Mouse (Mus musculus) CH12.LX (cell line): ENCODE measurements around the gene Bloc1s6. TPM values are rescaled to one million over a fixed set of nuclear protein-coding genes. Genes with fewer than 3 reads are reported as not detected.

ENCODE experiments used
- DNase-seq: peaks from one replicate; pipeline ENCODE4 v3.0.0-alpha.2; 2013; ENCODE audit errors: extremely low read depth
- H3K27ac ChIP-seq: 2 replicates; pipeline ENCODE4 v1.5.1; 2012; ENCODE audit warnings: low read depth, mild to moderate bottlenecking, control low read depth, moderate library complexity; ENCODE audit not compliant: insufficient read depth
- H3K27me3 ChIP-seq: replicated peaks from 2 replicates; pipeline ENCODE3; 2012; ENCODE audit warnings: inconsistent platforms
- H3K36me3 ChIP-seq, 2 experiments: replicated peaks in 1 of 2; 2 replicates each; pipeline versions ENCODE3 to v1.6.1; 2012; ENCODE audit warnings: inconsistent platforms in 1 of 2, low read length in 1 of 2, mild to moderate bottlenecking in 1 of 2, mixed read lengths in 1 of 2, moderate library complexity in 1 of 2; ENCODE audit not compliant: control insufficient read depth in 1 of 2, insufficient read depth in 1 of 2
- H3K4me1 ChIP-seq, 2 experiments: 2 replicates each; pipeline ENCODE4 v1.6.1; 2012; ENCODE audit warnings: inconsistent platforms in 1 of 2, moderate library complexity in 1 of 2; ENCODE audit not compliant: insufficient read depth in 2 of 2, control insufficient read depth in 1 of 2
- H3K4me2 ChIP-seq: 2 replicates; pipeline ENCODE4 v1.6.1; 2012; ENCODE audit warnings: low read depth, mild to moderate bottlenecking, control low read depth; ENCODE audit not compliant: poor library complexity, insufficient read depth, severe bottlenecking
- H3K4me3 ChIP-seq, 3 experiments: fragments of 150-350 bp in 1 of 3; sonication (generic) in 1 of 3; replicated peaks in 1 of 3; 2 replicates each; pipeline versions ENCODE3 to v1.5.1; 2011 to 2012; ENCODE audit warnings: low read depth in 2 of 3, low read length in 2 of 3, mild to moderate bottlenecking in 2 of 3, moderate library complexity in 2 of 3, control low read depth in 1 of 3, improper control_type of control experiment in 1 of 3, inconsistent platforms in 1 of 3, mixed read lengths in 1 of 3; ENCODE audit not compliant: poor library complexity in 1 of 3
- H3K79me2 ChIP-seq: replicated peaks from 2 replicates; pipeline ENCODE4 v1.6.1; 2012; ENCODE audit warnings: mild to moderate bottlenecking, moderate library complexity; ENCODE audit not compliant: control insufficient read depth, poor library complexity, insufficient read depth, severe bottlenecking; ENCODE audit errors: extremely low read depth
- H3K9ac ChIP-seq: 2 replicates; pipeline ENCODE4 v1.6.1; 2012; ENCODE audit warnings: low read depth, mild to moderate bottlenecking, control low read depth, moderate library complexity; ENCODE audit not compliant: insufficient read depth
- H3K9me3 ChIP-seq: replicated peaks from 2 replicates; pipeline ENCODE3; 2012; ENCODE audit warnings: low read length, inconsistent platforms, mixed read lengths
- BHLHE40 ChIP-seq: IDR thresholded peaks from 2 replicates; pipeline ENCODE4 v1.6.1; 2011; ENCODE audit warnings: mild to moderate bottlenecking, low read depth, low read length, improper control_type of control experiment
- CHD1 ChIP-seq: IDR thresholded peaks from 2 replicates; pipeline ENCODE4 v1.6.1; 2012; ENCODE audit warnings: low read depth, low read length, improper control_type of control experiment, inconsistent platforms
- CHD2 ChIP-seq: IDR thresholded peaks from 2 replicates; pipeline ENCODE4 v1.6.1; 2011; ENCODE audit warnings: low read length, improper control_type of control experiment
- CTCF ChIP-seq, 2 experiments: IDR thresholded peaks in 1 of 2; conservative IDR thresholded peaks in 1 of 2; 2 replicates each; pipeline ENCODE4 v1.5.1; 2011 to 2012; ENCODE audit warnings: low read depth in 2 of 2, low read length in 2 of 2, improper control_type of control experiment in 1 of 2, inconsistent platforms in 1 of 2, mild to moderate bottlenecking in 1 of 2, moderate library complexity in 1 of 2
- ELF1 ChIP-seq: IDR thresholded peaks from 2 replicates; pipeline ENCODE4 v1.6.1; 2014; ENCODE audit warnings: low read depth, mild to moderate bottlenecking, inconsistent platforms, low read length, improper control_type of control experiment
- EP300 ChIP-seq: IDR thresholded peaks from 2 replicates; pipeline ENCODE4 v1.6.1; 2011; ENCODE audit warnings: low read length, improper control_type of control experiment
- ETS1 ChIP-seq: conservative IDR thresholded peaks from 2 replicates; pipeline ENCODE4 v1.6.1; 2012; ENCODE audit warnings: low read depth, mild to moderate bottlenecking, inconsistent platforms, low read length, improper control_type of control experiment, moderate library complexity
- GABPA ChIP-seq: IDR thresholded peaks from 2 replicates; pipeline ENCODE4 v1.6.1; 2012; ENCODE audit warnings: low read depth, low read length, improper control_type of control experiment, inconsistent platforms; ENCODE audit not compliant: insufficient replicate concordance
- HCFC1 ChIP-seq: IDR thresholded peaks from 2 replicates; pipeline ENCODE4 v1.6.1; 2012; ENCODE audit warnings: low read depth, mild to moderate bottlenecking, inconsistent platforms, low read length, improper control_type of control experiment
- JUN ChIP-seq: IDR thresholded peaks from 2 replicates; pipeline ENCODE4 v1.6.1; 2011; ENCODE audit warnings: low read depth, mild to moderate bottlenecking, low read length, improper control_type of control experiment, moderate library complexity; ENCODE audit not compliant: insufficient read depth
- JUND ChIP-seq: conservative IDR thresholded peaks from 2 replicates; pipeline ENCODE4 v1.6.1; 2011; ENCODE audit warnings: low read depth, low read length, improper control_type of control experiment
- KAT2A ChIP-seq: IDR thresholded peaks from 2 replicates; pipeline ENCODE4 v1.6.1; 2012; ENCODE audit warnings: low read length, improper control_type of control experiment, inconsistent platforms; ENCODE audit not compliant: insufficient replicate concordance
- MAFK ChIP-seq: IDR thresholded peaks from 2 replicates; pipeline ENCODE4 v1.6.1; 2011; ENCODE audit warnings: low read length, improper control_type of control experiment; ENCODE audit not compliant: insufficient replicate concordance
- MAX ChIP-seq: IDR thresholded peaks from 2 replicates; pipeline ENCODE4 v1.6.1; 2011; ENCODE audit warnings: low read length, improper control_type of control experiment
- MAZ ChIP-seq: IDR thresholded peaks from 2 replicates; pipeline ENCODE4 v1.6.1; 2012; ENCODE audit warnings: low read depth, mild to moderate bottlenecking, inconsistent platforms, low read length, improper control_type of control experiment, moderate library complexity
- MEF2A ChIP-seq: IDR thresholded peaks from 2 replicates; pipeline ENCODE4 v1.6.1; 2014; ENCODE audit warnings: low read depth, mild to moderate bottlenecking, inconsistent platforms, low read length, improper control_type of control experiment, borderline replicate concordance
- MXI1 ChIP-seq: IDR thresholded peaks from 2 replicates; pipeline ENCODE4 v1.6.1; 2011; ENCODE audit warnings: mild to moderate bottlenecking, low read depth, low read length, improper control_type of control experiment
- MYC ChIP-seq: IDR thresholded peaks from 2 replicates; pipeline ENCODE4 v1.6.1; 2011; ENCODE audit warnings: low read depth, mild to moderate bottlenecking, improper control_type of control experiment, low read length
- NELFE ChIP-seq: IDR thresholded peaks from 2 replicates; pipeline ENCODE4 v1.6.1; 2011; ENCODE audit warnings: low read depth, low read length, improper control_type of control experiment
- NRF1 ChIP-seq: IDR thresholded peaks from 2 replicates; pipeline ENCODE4 v1.6.1; 2014; ENCODE audit warnings: low read depth, mild to moderate bottlenecking, inconsistent platforms, low read length, improper control_type of control experiment, moderate library complexity
- PAX5 ChIP-seq: IDR thresholded peaks from 2 replicates; pipeline ENCODE4 v1.6.1; 2012; ENCODE audit warnings: low read length, inconsistent platforms, mixed read lengths
- POLR2AphosphoS2 ChIP-seq: IDR thresholded peaks from 2 replicates; pipeline ENCODE4 v1.6.1; 2011; ENCODE audit warnings: low read depth, low read length, improper control_type of control experiment
- SMC3 ChIP-seq: IDR thresholded peaks from 2 replicates; pipeline ENCODE4 v1.6.1; 2011; ENCODE audit warnings: low read depth, low read length, improper control_type of control experiment
- TBP ChIP-seq: conservative IDR thresholded peaks from 2 replicates; pipeline ENCODE4 v1.6.1; 2011; ENCODE audit warnings: low read depth, low read length, improper control_type of control experiment
- TCF12 ChIP-seq: IDR thresholded peaks from 2 replicates; pipeline ENCODE4 v1.6.1; 2014; ENCODE audit warnings: low read depth, mild to moderate bottlenecking, inconsistent platforms, low read length, improper control_type of control experiment
- UBTF ChIP-seq: IDR thresholded peaks from 2 replicates; pipeline ENCODE4 v1.6.1; 2012; ENCODE audit warnings: low read depth, mild to moderate bottlenecking, inconsistent platforms, low read length, improper control_type of control experiment, moderate library complexity
- USF2 ChIP-seq: conservative IDR thresholded peaks from 2 replicates; pipeline ENCODE4 v1.6.1; 2011; ENCODE audit warnings: low read depth, low read length, improper control_type of control experiment
- ZC3H11A ChIP-seq: IDR thresholded peaks from 2 replicates; pipeline ENCODE4 v1.6.1; 2012; ENCODE audit warnings: low read depth, mild to moderate bottlenecking, inconsistent platforms, low read length, improper control_type of control experiment
- ZKSCAN1 ChIP-seq: IDR thresholded peaks from 2 replicates; pipeline ENCODE4 v1.6.1; 2012; ENCODE audit warnings: low read depth, inconsistent platforms, low read length, improper control_type of control experiment, borderline replicate concordance
- ZMIZ1 ChIP-seq: IDR thresholded peaks from 2 replicates; pipeline ENCODE4 v1.6.1; 2012; ENCODE audit warnings: low read depth, mild to moderate bottlenecking, inconsistent platforms, low read length, improper control_type of control experiment
- ZNF384 ChIP-seq: IDR thresholded peaks from 2 replicates; pipeline ENCODE4 v1.6.1; 2012; ENCODE audit warnings: low read depth, low read length, improper control_type of control experiment, inconsistent platforms
- dilution Hi-C: fragments of 300-500 bp; cut with MboI; formaldehyde crosslinking; loops from 2 replicates; pipeline ENCODE4 v1.14.3; 2020; ENCODE audit warnings: low sequenced_read_pairs; ENCODE audit not compliant: extremely low pct_unique_long_range_greater_than_20kb, extremely low pct_ligation_motif_present
- in situ Hi-C: fragments of 300-500 bp; cut with MboI; formaldehyde crosslinking; loops from 3 replicates; pipeline ENCODE4 v1.14.3; 2019; ENCODE audit warnings: low sequenced_read_pairs, low pct_ligation_motif_present, low pct_unique_long_range_greater_than_20kb, mixed read lengths
- polyA plus RNA-seq: library from polyadenylated mRNA; unstranded; fragments of >175 nt; gene quantifications from 2 replicates; pipeline ENCODE4 v1.2.1, GENCODE M21; 2012; ENCODE audit warnings: low read depth; ENCODE audit not compliant: insufficient read length
- total RNA-seq, 2 experiments: library from RNA; depleted of rRNA; stranded (reverse); fragments of 300-350 nt in 1 of 2; fragments of >200 nt in 1 of 2; gene quantifications; 2 replicates each; pipeline ENCODE4 v1.2.3; 2012 to 2014

Bloc1s6 gene
- total and polyA plus RNA-seq, 3 experiments, result 25.5 to 60.3 (median 42.0) TPM

DNA sequence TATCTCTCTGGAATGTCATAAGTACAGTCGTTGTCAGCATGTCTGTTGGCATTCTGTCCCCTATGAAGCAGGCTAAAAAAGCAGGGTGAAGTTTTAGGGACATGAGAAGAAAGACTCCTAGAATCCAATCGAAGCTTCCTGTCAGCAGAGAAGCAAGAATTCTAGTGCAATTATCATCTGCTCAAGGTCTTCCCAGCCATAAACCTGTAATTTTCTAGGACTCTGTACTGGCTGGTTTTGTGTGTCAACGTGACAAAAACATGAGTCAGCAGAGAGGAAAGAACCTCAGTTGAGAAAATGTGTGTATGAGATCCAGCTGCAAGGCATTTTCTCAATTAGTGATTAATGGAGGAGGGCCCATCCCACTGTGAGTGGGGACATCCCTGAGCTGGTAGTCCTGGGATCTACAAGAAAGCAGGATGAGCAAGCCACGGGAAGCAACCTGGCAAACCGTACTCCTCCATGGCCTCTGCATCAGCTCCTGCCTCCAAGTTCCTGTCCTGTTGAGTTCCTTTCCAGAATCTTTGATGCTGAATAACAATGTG lies 23.1 kb upstream of the Bloc1s6 start:
- H3K4me2 ChIP-seq, result no peak overlapping the region
- no peaks in the 10 kb centered on the region for H3K36me3 ChIP-seq
- peaks cover 4 to 23% of the 10 kb centered on the region in 2 experiments; a peak in 3 of 4 replicates for H3K4me1 ChIP-seq
- in situ Hi-C loops, result no loop called here
- DNase-seq, result no peak
- no peak overlapping the region for H3K4me3 ChIP-seq
- H3K9me3 ChIP-seq, result no peaks in the 10 kb centered on the region
- no peak overlapping the region for H3K9ac ChIP-seq
- no peak for TF ChIP-seq SMC3
- no peak for TF ChIP-seq ZKSCAN1
- TF ChIP-seq USF2, result no peak
- TF ChIP-seq JUND, result no peak
- TF ChIP-seq BHLHE40, result no peak
- TF ChIP-seq ZMIZ1, result no peak
- no peak for TF ChIP-seq PAX5
- no peak for TF ChIP-seq CTCF (conservative IDR thresholded peaks at IDR 0.05 in 1 of 2, IDR thresholded peaks at IDR 0.05 in 1 of 2; ENCODE audit: low read depth in 2 of 2, low read length in 2 of 2)
- TF ChIP-seq KAT2A, result no peak
- TF ChIP-seq MEF2A, result no peak
- no peak for TF ChIP-seq ELF1
- no peak for TF ChIP-seq MAX
- no peak for TF ChIP-seq MXI1
- no peak for TF ChIP-seq TCF12
- TF ChIP-seq NELFE, result no peak
- TF ChIP-seq GABPA, result no peak
- TF ChIP-seq UBTF, result no peak
- TF ChIP-seq ZC3H11A, result no peak
- TF ChIP-seq MAZ, result no peak
- TF ChIP-seq, all 38 proteins: peak for 0
- H3K27me3 ChIP-seq, result no peaks in the 10 kb centered on the region
- dilution Hi-C loops, result no loop called here
- no peak overlapping the region for H3K27ac ChIP-seq
- no peaks in the 10 kb centered on the region for H3K79me2 ChIP-seq

DNA sequence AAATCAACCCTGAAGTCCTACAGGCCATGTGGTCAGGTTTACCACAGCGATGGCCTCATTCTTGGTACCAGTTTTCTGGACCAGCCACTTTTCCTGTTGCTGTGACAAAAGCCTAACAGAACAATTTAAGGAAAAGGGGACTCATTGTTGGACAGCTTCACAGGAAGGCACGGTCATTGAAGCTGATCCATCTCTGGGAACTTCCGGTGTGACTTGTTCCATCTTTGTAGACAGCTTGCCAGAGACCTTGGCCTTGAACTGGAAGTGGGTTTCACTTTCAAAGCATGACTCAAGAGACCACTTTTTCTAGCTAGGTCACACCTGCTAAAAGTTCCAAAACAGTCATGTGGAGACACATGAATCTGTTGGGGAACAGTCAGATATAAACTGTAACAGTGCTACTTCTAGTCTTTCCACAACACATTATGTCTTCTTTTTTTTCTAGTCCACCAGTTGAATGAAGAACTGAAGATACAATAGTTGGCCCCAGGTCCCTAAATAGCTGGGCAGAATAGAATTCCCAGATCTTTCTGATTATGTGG lies 21.9 kb upstream of the Bloc1s6 start:
- Histone ChIP-seq H3K36me3 (no peaks in the 10 kb centered on the region), H3K4me2 (no peak overlapping the region), H3K27me3 (no peaks in the 10 kb centered on the region), H3K4me3 (no peak overlapping the region), H3K9me3 (no peaks in the 10 kb centered on the region), H3K27ac (no peak overlapping the region), H3K9ac (no peak overlapping the region), H3K79me2 (no peaks in the 10 kb centered on the region), H3K4me1 (peaks cover 7 to 23% of the 10 kb centered on the region in 2 experiments; a peak in 3 of 4 replicates)
- DNase-seq, result peak; percentile 43
- in situ Hi-C loops, result no loop called here
- dilution Hi-C loops, result no loop called here
- no peak for TF ChIP-seq USF2
- TF ChIP-seq ZKSCAN1, result no peak
- TF ChIP-seq HCFC1, result no peak
- no peak for TF ChIP-seq MAZ
- no peak for TF ChIP-seq MXI1
- peak; percentile 54; the same call in 1 of the 2 replicates for TF ChIP-seq MEF2A
- no peak for TF ChIP-seq CHD1
- no peak for TF ChIP-seq NELFE
- peak; percentile 75 for TF ChIP-seq ETS1
- TF ChIP-seq GABPA, result no peak
- no peak for TF ChIP-seq EP300
- no peak for TF ChIP-seq JUND
- peak; percentile 71 for TF ChIP-seq BHLHE40
- TF ChIP-seq JUN, result no peak
- TF ChIP-seq NRF1, result no peak
- peak; percentile 27; the same call in 1 of the 2 replicates for TF ChIP-seq ELF1
- TF ChIP-seq CHD2, result no peak
- TF ChIP-seq SMC3, result no peak
- TF ChIP-seq POLR2AphosphoS2, result no peak
- no peak for TF ChIP-seq MAX
- no peak for TF ChIP-seq TBP
- TF ChIP-seq ZC3H11A, result no peak
- TF ChIP-seq ZNF384, result peak; percentile 70
- peak; percentile 47; the same call in 1 of the 2 replicates for TF ChIP-seq TCF12
- no peak for TF ChIP-seq MYC
- no peak for TF ChIP-seq MAFK
